Mouse (Mus musculus) CH12.LX (cell line): ENCODE measurements around the gene Stx1a. TPM values are rescaled to one million over a fixed set of nuclear protein-coding genes. Genes with fewer than 3 reads are reported as not detected.

ENCODE experiments used
- DNase-seq: peaks from one replicate; pipeline ENCODE4 v3.0.0-alpha.2; 2013; ENCODE audit errors: extremely low read depth
- H3K27ac ChIP-seq: 2 replicates; pipeline ENCODE4 v1.5.1; 2012; ENCODE audit warnings: low read depth, mild to moderate bottlenecking, control low read depth, moderate library complexity; ENCODE audit not compliant: insufficient read depth
- H3K27me3 ChIP-seq: replicated peaks from 2 replicates; pipeline ENCODE3; 2012; ENCODE audit warnings: inconsistent platforms
- H3K36me3 ChIP-seq, 2 experiments: replicated peaks in 1 of 2; 2 replicates each; pipeline versions ENCODE3 to v1.6.1; 2012; ENCODE audit warnings: inconsistent platforms in 1 of 2, low read length in 1 of 2, mild to moderate bottlenecking in 1 of 2, mixed read lengths in 1 of 2, moderate library complexity in 1 of 2; ENCODE audit not compliant: control insufficient read depth in 1 of 2, insufficient read depth in 1 of 2
- H3K4me1 ChIP-seq, 2 experiments: 2 replicates each; pipeline ENCODE4 v1.6.1; 2012; ENCODE audit warnings: inconsistent platforms in 1 of 2, moderate library complexity in 1 of 2; ENCODE audit not compliant: insufficient read depth in 2 of 2, control insufficient read depth in 1 of 2
- H3K4me2 ChIP-seq: 2 replicates; pipeline ENCODE4 v1.6.1; 2012; ENCODE audit warnings: low read depth, mild to moderate bottlenecking, control low read depth; ENCODE audit not compliant: poor library complexity, insufficient read depth, severe bottlenecking
- H3K4me3 ChIP-seq, 3 experiments: fragments of 150-350 bp in 1 of 3; sonication (generic) in 1 of 3; replicated peaks in 1 of 3; 2 replicates each; pipeline versions ENCODE3 to v1.5.1; 2011 to 2012; ENCODE audit warnings: low read depth in 2 of 3, low read length in 2 of 3, mild to moderate bottlenecking in 2 of 3, moderate library complexity in 2 of 3, control low read depth in 1 of 3, improper control_type of control experiment in 1 of 3, inconsistent platforms in 1 of 3, mixed read lengths in 1 of 3; ENCODE audit not compliant: poor library complexity in 1 of 3
- H3K79me2 ChIP-seq: replicated peaks from 2 replicates; pipeline ENCODE4 v1.6.1; 2012; ENCODE audit warnings: mild to moderate bottlenecking, moderate library complexity; ENCODE audit not compliant: control insufficient read depth, poor library complexity, insufficient read depth, severe bottlenecking; ENCODE audit errors: extremely low read depth
- H3K9ac ChIP-seq: 2 replicates; pipeline ENCODE4 v1.6.1; 2012; ENCODE audit warnings: low read depth, mild to moderate bottlenecking, control low read depth, moderate library complexity; ENCODE audit not compliant: insufficient read depth
- H3K9me3 ChIP-seq: replicated peaks from 2 replicates; pipeline ENCODE3; 2012; ENCODE audit warnings: low read length, inconsistent platforms, mixed read lengths
- BHLHE40 ChIP-seq: IDR thresholded peaks from 2 replicates; pipeline ENCODE4 v1.6.1; 2011; ENCODE audit warnings: mild to moderate bottlenecking, low read depth, low read length, improper control_type of control experiment
- E2F4 ChIP-seq: IDR thresholded peaks from 2 replicates; pipeline ENCODE4 v1.6.1; 2011; ENCODE audit warnings: low read depth, low read length, improper control_type of control experiment; ENCODE audit not compliant: insufficient replicate concordance
- ETS1 ChIP-seq: conservative IDR thresholded peaks from 2 replicates; pipeline ENCODE4 v1.6.1; 2012; ENCODE audit warnings: low read depth, mild to moderate bottlenecking, inconsistent platforms, low read length, improper control_type of control experiment, moderate library complexity
- GABPA ChIP-seq: IDR thresholded peaks from 2 replicates; pipeline ENCODE4 v1.6.1; 2012; ENCODE audit warnings: low read depth, low read length, improper control_type of control experiment, inconsistent platforms; ENCODE audit not compliant: insufficient replicate concordance
- JUND ChIP-seq: conservative IDR thresholded peaks from 2 replicates; pipeline ENCODE4 v1.6.1; 2011; ENCODE audit warnings: low read depth, low read length, improper control_type of control experiment
- MAFK ChIP-seq: IDR thresholded peaks from 2 replicates; pipeline ENCODE4 v1.6.1; 2011; ENCODE audit warnings: low read length, improper control_type of control experiment; ENCODE audit not compliant: insufficient replicate concordance
- MAZ ChIP-seq: IDR thresholded peaks from 2 replicates; pipeline ENCODE4 v1.6.1; 2012; ENCODE audit warnings: low read depth, mild to moderate bottlenecking, inconsistent platforms, low read length, improper control_type of control experiment, moderate library complexity
- MEF2A ChIP-seq: IDR thresholded peaks from 2 replicates; pipeline ENCODE4 v1.6.1; 2014; ENCODE audit warnings: low read depth, mild to moderate bottlenecking, inconsistent platforms, low read length, improper control_type of control experiment, borderline replicate concordance
- MXI1 ChIP-seq: IDR thresholded peaks from 2 replicates; pipeline ENCODE4 v1.6.1; 2011; ENCODE audit warnings: mild to moderate bottlenecking, low read depth, low read length, improper control_type of control experiment
- NELFE ChIP-seq: IDR thresholded peaks from 2 replicates; pipeline ENCODE4 v1.6.1; 2011; ENCODE audit warnings: low read depth, low read length, improper control_type of control experiment
- NRF1 ChIP-seq: IDR thresholded peaks from 2 replicates; pipeline ENCODE4 v1.6.1; 2014; ENCODE audit warnings: low read depth, mild to moderate bottlenecking, inconsistent platforms, low read length, improper control_type of control experiment, moderate library complexity
- PAX5 ChIP-seq: IDR thresholded peaks from 2 replicates; pipeline ENCODE4 v1.6.1; 2012; ENCODE audit warnings: low read length, inconsistent platforms, mixed read lengths
- POLR2A ChIP-seq: IDR thresholded peaks from 2 replicates; pipeline ENCODE4 v1.6.1; 2011; ENCODE audit warnings: low read depth, mild to moderate bottlenecking, improper control_type of control experiment, low read length
- RCOR1 ChIP-seq: conservative IDR thresholded peaks from 2 replicates; pipeline ENCODE4 v1.6.1; 2012; ENCODE audit warnings: low read depth, mild to moderate bottlenecking, inconsistent platforms, low read length, improper control_type of control experiment
- SIN3A ChIP-seq: IDR thresholded peaks from 2 replicates; pipeline ENCODE4 v1.6.1; 2012; ENCODE audit warnings: low read length, improper control_type of control experiment, inconsistent platforms
- TBP ChIP-seq: conservative IDR thresholded peaks from 2 replicates; pipeline ENCODE4 v1.6.1; 2011; ENCODE audit warnings: low read depth, low read length, improper control_type of control experiment
- TCF12 ChIP-seq: IDR thresholded peaks from 2 replicates; pipeline ENCODE4 v1.6.1; 2014; ENCODE audit warnings: low read depth, mild to moderate bottlenecking, inconsistent platforms, low read length, improper control_type of control experiment
- USF2 ChIP-seq: conservative IDR thresholded peaks from 2 replicates; pipeline ENCODE4 v1.6.1; 2011; ENCODE audit warnings: low read depth, low read length, improper control_type of control experiment
- ZC3H11A ChIP-seq: IDR thresholded peaks from 2 replicates; pipeline ENCODE4 v1.6.1; 2012; ENCODE audit warnings: low read depth, mild to moderate bottlenecking, inconsistent platforms, low read length, improper control_type of control experiment
- ZKSCAN1 ChIP-seq: IDR thresholded peaks from 2 replicates; pipeline ENCODE4 v1.6.1; 2012; ENCODE audit warnings: low read depth, inconsistent platforms, low read length, improper control_type of control experiment, borderline replicate concordance
- ZNF384 ChIP-seq: IDR thresholded peaks from 2 replicates; pipeline ENCODE4 v1.6.1; 2012; ENCODE audit warnings: low read depth, low read length, improper control_type of control experiment, inconsistent platforms
- dilution Hi-C: fragments of 300-500 bp; cut with MboI; formaldehyde crosslinking; loops from 2 replicates; pipeline ENCODE4 v1.14.3; 2020; ENCODE audit warnings: low sequenced_read_pairs; ENCODE audit not compliant: extremely low pct_unique_long_range_greater_than_20kb, extremely low pct_ligation_motif_present
- in situ Hi-C: fragments of 300-500 bp; cut with MboI; formaldehyde crosslinking; loops from 3 replicates; pipeline ENCODE4 v1.14.3; 2019; ENCODE audit warnings: low sequenced_read_pairs, low pct_ligation_motif_present, low pct_unique_long_range_greater_than_20kb, mixed read lengths
- polyA plus RNA-seq: library from polyadenylated mRNA; unstranded; fragments of >175 nt; gene quantifications from 2 replicates; pipeline ENCODE4 v1.2.1, GENCODE M21; 2012; ENCODE audit warnings: low read depth; ENCODE audit not compliant: insufficient read length
- total RNA-seq, 2 experiments: library from RNA; depleted of rRNA; stranded (reverse); fragments of 300-350 nt in 1 of 2; fragments of >200 nt in 1 of 2; gene quantifications; 2 replicates each; pipeline ENCODE4 v1.2.3; 2012 to 2014

Stx1a gene
- total and polyA plus RNA-seq, 3 experiments = 1.1 to 3.0 (median 2.0) TPM

DNA sequence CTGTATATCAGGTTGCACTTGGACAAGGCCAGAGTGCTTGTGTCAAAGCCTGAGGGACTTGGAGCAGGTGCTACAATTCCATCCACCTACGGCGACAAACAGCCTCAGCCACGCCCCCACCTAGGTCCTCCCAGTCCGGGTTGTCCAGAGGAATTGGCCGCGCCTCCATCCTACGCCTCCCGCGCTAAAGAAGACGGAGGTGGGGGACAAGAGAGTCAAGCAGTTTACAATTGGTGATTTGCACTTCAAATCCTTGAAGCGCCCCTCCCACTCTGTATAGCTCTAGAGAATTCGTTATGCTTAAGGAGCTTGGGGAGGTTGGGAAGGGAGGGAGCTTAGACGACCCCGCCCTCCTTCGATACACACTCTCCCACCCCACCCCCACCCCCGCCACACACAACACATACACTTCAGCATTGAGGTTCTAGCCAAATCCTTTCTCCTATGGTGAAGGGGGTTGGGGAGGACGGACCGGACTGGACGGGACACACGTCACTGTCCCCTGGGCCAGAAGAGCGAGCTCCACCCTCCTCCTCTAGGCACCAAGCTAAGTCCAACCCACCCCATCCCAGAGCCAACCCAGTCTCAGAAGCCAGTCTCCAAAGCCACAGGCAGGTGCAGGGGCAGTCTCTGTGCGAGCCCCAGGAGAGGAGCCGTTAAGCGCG lies 37.5 kb upstream of the Stx1a start, which contains the start of gene Cldn3:
TSS of gene Cldn3 (plus strand) at position 582 of the 665 bp plus-strand sequence.
- no peaks in the 10 kb centered on the region for H3K36me3 ChIP-seq
- H3K27ac ChIP-seq = no peak within 1 kb of the TSS
- H3K9ac ChIP-seq = no peak within 1 kb of the TSS
- no peak within 1 kb of the TSS for H3K4me2 ChIP-seq
- H3K27me3 ChIP-seq = peaks cover 44% of the 10 kb centered on the region
- in situ Hi-C loops (no loop called here), dilution Hi-C loops (no loop called here)
- DNase-seq = no peak
- 0 out of 4 replicates have a peak, but pooled peaks cover 0 to 3% of the 10 kb centered on the region in 2 experiments for H3K4me1 ChIP-seq
- H3K9me3 ChIP-seq = peaks cover 9% of the 10 kb centered on the region
- H3K79me2 ChIP-seq = no peaks in the 10 kb centered on the region
- TF ChIP-seq MAFK (no peak), BHLHE40 (no peak), E2F4 (no peak), TBP (no peak), ZNF384 (no peak), SIN3A (no peak)
- H3K4me3 ChIP-seq = no peak within 1 kb of the TSS

DNA sequence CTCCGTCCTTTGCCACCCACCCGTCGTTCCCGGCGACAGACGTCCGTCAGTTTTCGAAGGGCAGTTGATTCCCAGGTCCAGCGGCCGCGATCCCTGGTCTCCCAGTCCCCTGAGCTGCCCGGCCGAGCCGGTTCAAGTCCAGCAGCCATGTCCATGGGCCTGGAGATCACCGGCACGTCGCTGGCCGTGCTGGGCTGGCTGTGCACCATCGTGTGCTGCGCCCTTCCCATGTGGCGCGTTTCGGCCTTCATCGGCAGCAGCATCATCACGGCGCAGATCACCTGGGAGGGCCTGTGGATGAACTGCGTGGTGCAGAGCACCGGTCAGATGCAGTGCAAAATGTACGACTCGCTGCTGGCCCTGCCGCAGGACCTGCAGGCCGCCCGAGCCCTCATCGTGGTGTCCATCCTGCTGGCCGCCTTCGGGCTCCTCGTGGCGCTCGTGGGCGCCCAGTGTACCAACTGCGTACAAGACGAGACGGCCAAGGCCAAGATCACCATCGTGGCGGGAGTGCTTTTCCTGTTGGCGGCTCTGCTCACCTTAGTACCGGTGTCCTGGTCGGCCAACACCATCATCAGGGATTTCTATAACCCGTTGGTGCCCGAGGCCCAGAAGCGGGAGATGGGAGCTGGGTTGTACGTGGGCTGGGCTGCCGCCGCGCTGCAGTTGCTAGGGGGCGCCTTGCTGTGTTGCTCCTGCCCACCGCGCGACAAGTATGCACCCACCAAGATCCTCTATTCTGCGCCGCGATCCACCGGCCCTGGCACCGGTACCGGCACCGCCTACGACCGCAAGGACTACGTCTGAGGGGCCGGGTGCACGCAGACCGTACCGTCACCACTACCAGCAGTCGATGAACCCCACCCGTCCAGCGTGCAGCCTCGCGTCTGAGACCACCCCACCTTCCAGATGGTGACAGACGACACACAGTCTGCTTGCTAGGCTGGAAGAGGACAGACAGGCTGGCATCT lies 36.7 kb upstream of the Stx1a start:
- in situ Hi-C loops (no loop called here), dilution Hi-C loops (no loop called here)
- 0 out of 4 replicates have a peak, but pooled peaks cover 0 to 3% of the 10 kb centered on the region in 2 experiments for H3K4me1 ChIP-seq
- no peaks in the 10 kb centered on the region for H3K79me2 ChIP-seq
- no peak overlapping the region for H3K4me3 ChIP-seq
- peaks cover 9% of the 10 kb centered on the region for H3K9me3 ChIP-seq
- no peaks in the 10 kb centered on the region for H3K36me3 ChIP-seq
- H3K4me2 ChIP-seq = no peak overlapping the region
- no peak overlapping the region for H3K9ac ChIP-seq
- no peak overlapping the region for H3K27ac ChIP-seq
- no peak for TF ChIP-seq POLR2A
- TF ChIP-seq SIN3A = no peak
- no peak for TF ChIP-seq GABPA
- TF ChIP-seq PAX5 = no peak
- no peak for TF ChIP-seq MXI1
- TF ChIP-seq ZKSCAN1 = no peak
- no peak for TF ChIP-seq MEF2A
- TF ChIP-seq ZC3H11A = no peak
- TF ChIP-seq USF2 = no peak
- TF ChIP-seq NELFE = no peak
- no peak for TF ChIP-seq TCF12
- TF ChIP-seq NRF1 = no peak
- TF ChIP-seq ETS1 = no peak
- TF ChIP-seq MAZ = no peak
- TF ChIP-seq JUND = no peak
- TF ChIP-seq RCOR1 = no peak
- DNase-seq = no peak
- H3K27me3 ChIP-seq = peaks cover 45% of the 10 kb centered on the region
